Mouse (Mus musculus): ENCODE data around the gene Flvcr2. TPM values are rescaled to one million over a fixed set of nuclear protein-coding genes. Genes with fewer than 3 reads are reported as not detected.

Gene Flvcr2
- polyA plus RNA-seq, 1 experiment from 2014 or later: 2.5 TPM

- WGBS: 83% methylated on average over 3 of the region's 3 CpGs
- Histone ChIP-seq H3K9me3 (peaks cover 2% of the 10 kb centered on the region; the same call in 1 of the 2 replicates), H3K9ac (replicated peaks) (no peak overlapping the region), H3K4me3 (no peak overlapping the region), H3K27me3 (no peaks in the 10 kb centered on the region), H3K4me2 (replicated peaks) (no peak overlapping the region), H3K4me1 (peaks cover 3% of the 10 kb centered on the region; the same call in 1 of the 2 replicates), H3K27ac (replicated peaks) (no peak overlapping the region), H3K36me3 (no peaks in the 10 kb centered on the region)
- ATAC-seq (ENCODE audit: low FRiP score, low read depth): no peak
Observed at GRCm38 (mm10) chr12:85778962-85779361, 32.6 kb downstream of the Flvcr2 start.

- H3K4me2 ChIP-seq (replicated peaks): no peak overlapping the region
- no peaks in the 10 kb centered on the region for H3K9me3 ChIP-seq
- H3K36me3 ChIP-seq: no peaks in the 10 kb centered on the region
- peaks cover 3% of the 10 kb centered on the region; the same call in 1 of the 2 replicates for H3K4me1 ChIP-seq
- WGBS: 94% methylated on average over 5 of the region's 5 CpGs
- H3K27ac ChIP-seq (replicated peaks): no peak overlapping the region
- no peak overlapping the region for H3K4me3 ChIP-seq
- no peak for ATAC-seq (ENCODE audit: low FRiP score, low read depth)
- no peaks in the 10 kb centered on the region for H3K27me3 ChIP-seq
- no peak overlapping the region for H3K9ac ChIP-seq (replicated peaks)
Observed at GRCm38 (mm10) chr12:85779707-85780106, 33.4 kb downstream of the Flvcr2 start.

GRCm38 (mm10) chr12:85781606-85782005, 35.3 kb downstream of the Flvcr2 start:
- Histone ChIP-seq H3K27me3 (no peaks in the 10 kb centered on the region), H3K4me3 (no peak overlapping the region), H3K36me3 (no peaks in the 10 kb centered on the region), H3K9ac (replicated peaks) (no peak overlapping the region), H3K27ac (replicated peaks) (no peak overlapping the region), H3K9me3 (no peaks in the 10 kb centered on the region), H3K4me1 (peaks cover 3% of the 10 kb centered on the region; the same call in 1 of the 2 replicates), H3K4me2 (replicated peaks) (no peak overlapping the region)
- ATAC-seq (ENCODE audit: low FRiP score, low read depth): no peak
- 86% methylated on average over 3 of the region's 3 CpGs for WGBS

- Histone ChIP-seq H3K9ac (replicated peaks) (no peak overlapping the region), H3K4me1 (no peaks in the 10 kb centered on the region), H3K27me3 (no peaks in the 10 kb centered on the region), H3K4me3 (no peak overlapping the region), H3K9me3 (no peaks in the 10 kb centered on the region), H3K4me2 (replicated peaks) (no peak overlapping the region), H3K27ac (replicated peaks) (no peak overlapping the region), H3K36me3 (no peaks in the 10 kb centered on the region)
- ATAC-seq (ENCODE audit: low FRiP score, low read depth): no peak
- 79% methylated on average over 19 of the region's 19 CpGs for WGBS
Observed at GRCm38 (mm10) chr12:85784916-85785815, 38.8 kb downstream of the Flvcr2 start.

GRCm38 (mm10) chr12:85792158-85792557, 45.8 kb downstream of the Flvcr2 start:
- 65% methylated on average over 4 of the region's 4 CpGs for WGBS
- H3K9ac ChIP-seq (replicated peaks): no peak overlapping the region
- no peaks in the 10 kb centered on the region for H3K9me3 ChIP-seq
- H3K27me3 ChIP-seq: no peaks in the 10 kb centered on the region
- ATAC-seq (ENCODE audit: low FRiP score, low read depth): no peak
- H3K36me3 ChIP-seq: no peaks in the 10 kb centered on the region
- H3K4me2 ChIP-seq (replicated peaks): no peak overlapping the region
- no peak overlapping the region for H3K4me3 ChIP-seq
- no peaks in the 10 kb centered on the region for H3K4me1 ChIP-seq
- H3K27ac ChIP-seq (replicated peaks): no peak overlapping the region

GRCm38 (mm10) chr12:85792821-85793346, 46.5 kb downstream of the Flvcr2 start:
- no peak overlapping the region for H3K27ac ChIP-seq (replicated peaks)
- no peak overlapping the region for H3K9ac ChIP-seq (replicated peaks)
- H3K36me3 ChIP-seq: no peaks in the 10 kb centered on the region
- H3K4me2 ChIP-seq (replicated peaks): no peak overlapping the region
- H3K9me3 ChIP-seq: no peaks in the 10 kb centered on the region
- 84% methylated on average over 6 of the region's 6 CpGs for WGBS
- no peaks in the 10 kb centered on the region for H3K4me1 ChIP-seq
- no peak for ATAC-seq (ENCODE audit: low FRiP score, low read depth)
- no peak overlapping the region for H3K4me3 ChIP-seq
- H3K27me3 ChIP-seq: no peaks in the 10 kb centered on the region

- Histone ChIP-seq H3K27ac (replicated peaks) (no peak overlapping the region), H3K9me3 (no peaks in the 10 kb centered on the region), H3K9ac (replicated peaks) (no peak overlapping the region), H3K4me1 (no peaks in the 10 kb centered on the region), H3K4me2 (replicated peaks) (no peak overlapping the region), H3K36me3 (no peaks in the 10 kb centered on the region), H3K4me3 (no peak overlapping the region), H3K27me3 (no peaks in the 10 kb centered on the region)
- ATAC-seq (ENCODE audit: low FRiP score, low read depth): no peak
- WGBS: 90% methylated on average over 2 of the region's 2 CpGs
Observed at GRCm38 (mm10) chr12:85794094-85794493, 47.8 kb downstream of the Flvcr2 start.

- no peak overlapping the region for H3K9ac ChIP-seq (replicated peaks)
- H3K36me3 ChIP-seq: no peaks in the 10 kb centered on the region
- no peak for ATAC-seq (ENCODE audit: low FRiP score, low read depth)
- no peak overlapping the region for H3K4me2 ChIP-seq (replicated peaks)
- no peaks in the 10 kb centered on the region for H3K9me3 ChIP-seq
- no peak overlapping the region for H3K27ac ChIP-seq (replicated peaks)
- no peak overlapping the region for H3K4me3 ChIP-seq
- 94% methylated on average over 1 of the region's 1 CpGs for WGBS
- H3K4me1 ChIP-seq: no peaks in the 10 kb centered on the region
- no peaks in the 10 kb centered on the region for H3K27me3 ChIP-seq
Observed at GRCm38 (mm10) chr12:85795551-85795950, 49.2 kb downstream of the Flvcr2 start.

- ATAC-seq (ENCODE audit: low FRiP score, low read depth): no peak
- H3K36me3 ChIP-seq: no peaks in the 10 kb centered on the region
- no peak overlapping the region for H3K4me3 ChIP-seq
- WGBS: 69% methylated on average over 9 of the region's 9 CpGs
- H3K4me1 ChIP-seq: no peaks in the 10 kb centered on the region
- no peaks in the 10 kb centered on the region for H3K27me3 ChIP-seq
- H3K27ac ChIP-seq (replicated peaks): no peak overlapping the region
- no peak overlapping the region for H3K9ac ChIP-seq (replicated peaks)
- H3K4me2 ChIP-seq (replicated peaks): no peak overlapping the region
- no peaks in the 10 kb centered on the region for H3K9me3 ChIP-seq
Observed at GRCm38 (mm10) chr12:85800031-85800430, 53.7 kb downstream of the Flvcr2 start.

GRCm38 (mm10) chr12:85809726-85810125, 63.4 kb downstream of the Flvcr2 start:
- no peaks in the 10 kb centered on the region for H3K27me3 ChIP-seq
- H3K9ac ChIP-seq (replicated peaks): no peak overlapping the region
- no peak for ATAC-seq (ENCODE audit: low FRiP score, low read depth)
- H3K36me3 ChIP-seq: peaks cover 32% of the 10 kb centered on the region
- WGBS: 74% methylated on average over 6 of the region's 6 CpGs
- H3K9me3 ChIP-seq: no peaks in the 10 kb centered on the region
- H3K4me3 ChIP-seq: no peak overlapping the region
- H3K4me1 ChIP-seq: no peaks in the 10 kb centered on the region
- H3K27ac ChIP-seq (replicated peaks): no peak overlapping the region
- H3K4me2 ChIP-seq (replicated peaks): no peak overlapping the region

- H3K9me3 ChIP-seq: no peaks in the 10 kb centered on the region
- no peak for ATAC-seq (ENCODE audit: low FRiP score, low read depth)
- H3K27ac ChIP-seq (replicated peaks): no peak overlapping the region
- H3K4me1 ChIP-seq: no peaks in the 10 kb centered on the region
- no peak overlapping the region for H3K9ac ChIP-seq (replicated peaks)
- no peak overlapping the region for H3K4me2 ChIP-seq (replicated peaks)
- H3K4me3 ChIP-seq: no peak overlapping the region
- peaks cover 44% of the 10 kb centered on the region for H3K36me3 ChIP-seq
- no peaks in the 10 kb centered on the region for H3K27me3 ChIP-seq
Observed at GRCm38 (mm10) chr12:85810959-85811358, 64.6 kb downstream of the Flvcr2 start.

- Histone ChIP-seq H3K27me3 (no peaks in the 10 kb centered on the region), H3K27ac (replicated peaks) (no peak overlapping the region), H3K4me1 (no peaks in the 10 kb centered on the region), H3K9ac (replicated peaks) (no peak overlapping the region), H3K4me3 (no peak overlapping the region), H3K4me2 (replicated peaks) (no peak overlapping the region), H3K9me3 (no peaks in the 10 kb centered on the region), H3K36me3 (peaks cover 51% of the 10 kb centered on the region)
- no peak for ATAC-seq (ENCODE audit: low FRiP score, low read depth)
- WGBS: 95% methylated on average over 4 of the region's 4 CpGs
Observed at GRCm38 (mm10) chr12:85811676-85812075, 65.3 kb downstream of the Flvcr2 start.
